Mouse (Mus musculus): ENCODE results near the gene Psma5. TPM values are rescaled to one million over a fixed set of nuclear protein-coding genes. Genes with fewer than 3 reads are reported as not detected.
"Not testable (repeated sequence)": the region's sequence is repeated elsewhere in the genome, so short reads cannot be mapped to it uniquely, and the experiment has no call there.

Gene Psma5
- total RNA-seq, 2 experiments from 2014 or later = 84.5 to 91.8 TPM

DNA sequence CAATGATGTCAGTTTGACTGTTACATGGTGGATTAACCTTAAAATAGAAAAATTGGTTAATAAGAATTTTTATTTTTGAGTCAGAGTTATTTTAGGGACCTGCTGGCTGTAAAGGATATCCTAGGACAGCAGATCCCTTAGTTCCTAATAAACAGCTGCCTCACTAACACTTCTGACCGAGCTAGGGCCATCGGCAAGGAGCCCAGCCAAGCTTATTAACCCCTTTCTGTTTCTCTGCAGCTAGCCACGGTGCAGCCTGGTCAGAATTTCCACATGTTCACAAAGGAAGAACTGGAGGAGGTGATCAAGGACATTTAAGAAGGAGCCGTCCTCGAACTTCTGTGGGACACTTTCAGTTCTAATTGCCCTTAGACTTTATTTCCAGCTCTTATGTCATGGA is 22.8 kb downstream of the Psma5 start:
- DNase-seq (ENCODE audit: low spot score in 2 of 2) = not testable (repeated sequence)

- DNase-seq (ENCODE audit: low spot score in 2 of 2) = no peak
These were observed 25.9 kb downstream of the Psma5 start for GRCm38 (mm10) chr3:108282401-108283240.

DNA sequence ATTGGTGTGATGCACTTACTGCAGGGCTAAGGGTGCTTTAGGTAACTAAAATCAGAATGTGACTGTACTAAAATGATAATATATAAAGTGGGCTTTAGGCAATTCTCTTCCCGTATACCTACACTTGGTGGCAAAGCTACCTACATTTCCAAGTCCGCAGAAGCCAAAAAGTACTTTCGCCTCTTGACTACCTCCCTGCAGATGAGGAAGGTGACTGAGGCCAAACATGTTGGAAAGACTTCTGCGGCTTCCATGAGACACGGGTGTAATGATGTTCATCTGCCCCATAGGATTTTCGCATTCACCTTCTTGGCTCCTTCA is 26.5 kb downstream of the Psma5 start:
- no peak for DNase-seq (ENCODE audit: low spot score in 2 of 2)

- DNase-seq (ENCODE audit: low spot score in 2 of 2) = peak; percentile 84 to 90
These were observed 27.3 kb downstream of the Psma5 start, which contains the start of gene Sort1 for GRCm38 (mm10) chr3:108283781-108284601. Gene Sort1, plus strand, starts transcription at chr3:108284082.

DNA sequence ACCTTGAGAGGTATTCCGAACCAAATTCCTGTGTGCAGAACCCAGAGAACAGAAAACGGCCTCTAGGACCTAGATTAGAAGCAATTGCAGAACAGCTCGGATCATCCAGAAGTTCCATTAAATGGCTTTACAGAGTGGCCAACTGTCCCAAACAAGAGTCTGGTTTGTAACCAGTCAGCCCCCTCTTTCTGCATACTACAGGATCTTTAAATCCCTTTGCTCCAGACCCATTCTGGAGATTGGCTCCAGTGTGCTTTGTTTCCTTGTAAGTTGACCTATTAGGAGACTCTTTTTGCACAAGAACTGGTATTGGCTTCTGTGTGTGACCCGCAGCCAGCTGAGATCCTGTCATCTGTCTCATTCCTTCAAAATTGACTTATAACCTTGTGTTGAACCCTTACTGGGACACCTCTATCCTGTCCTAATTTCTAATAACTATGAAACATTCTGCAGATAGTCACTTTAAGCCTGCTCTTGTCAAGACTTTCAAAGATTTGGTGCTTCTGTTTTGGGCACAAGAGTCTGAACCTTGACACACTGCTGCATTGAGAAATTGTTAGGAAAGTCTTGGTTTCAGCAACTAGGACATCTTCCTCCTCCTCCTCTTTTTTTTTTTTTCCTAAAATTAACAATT is 28.5 kb downstream of the Psma5 start:
- no peak for DNase-seq (ENCODE audit: low spot score in 2 of 2)

GRCm38 (mm10) chr3:108286671-108287439 is 30.1 kb downstream of the Psma5 start:
- no peak for DNase-seq (ENCODE audit: low spot score in 2 of 2)

GRCm38 (mm10) chr3:108287811-108288805 is 31.4 kb downstream of the Psma5 start:
- peak in 1 of 2 experiments; percentile 54 for DNase-seq (ENCODE audit: low spot score in 2 of 2)

GRCm38 (mm10) chr3:108289311-108290130 is 32.8 kb downstream of the Psma5 start:
- no peak for DNase-seq (ENCODE audit: low spot score in 2 of 2)

GRCm38 (mm10) chr3:108291036-108291799 is 34.5 kb downstream of the Psma5 start:
- DNase-seq (ENCODE audit: low spot score in 2 of 2) = no peak

DNA sequence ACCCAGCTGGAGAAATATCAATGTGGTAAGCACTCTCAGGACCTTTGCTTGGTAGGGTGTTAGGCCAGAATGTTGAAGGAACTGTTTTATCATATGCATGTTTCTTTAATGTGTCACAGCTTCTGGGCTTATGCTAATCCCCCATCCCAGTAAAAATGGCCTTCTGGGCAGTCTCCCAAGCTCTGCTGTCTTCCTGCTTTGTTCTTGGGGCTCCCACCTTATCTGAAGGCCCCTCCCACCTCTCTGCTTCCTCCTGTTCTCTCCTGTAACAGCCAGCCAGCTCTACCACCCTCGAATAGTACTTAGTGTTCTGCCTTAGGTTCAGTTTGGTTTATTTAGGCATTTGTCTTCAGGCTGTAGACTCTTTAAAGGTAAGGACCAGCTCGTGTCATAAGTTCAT is 37.7 kb downstream of the Psma5 start:
- DNase-seq (ENCODE audit: low spot score in 2 of 2) = no peak

DNA sequence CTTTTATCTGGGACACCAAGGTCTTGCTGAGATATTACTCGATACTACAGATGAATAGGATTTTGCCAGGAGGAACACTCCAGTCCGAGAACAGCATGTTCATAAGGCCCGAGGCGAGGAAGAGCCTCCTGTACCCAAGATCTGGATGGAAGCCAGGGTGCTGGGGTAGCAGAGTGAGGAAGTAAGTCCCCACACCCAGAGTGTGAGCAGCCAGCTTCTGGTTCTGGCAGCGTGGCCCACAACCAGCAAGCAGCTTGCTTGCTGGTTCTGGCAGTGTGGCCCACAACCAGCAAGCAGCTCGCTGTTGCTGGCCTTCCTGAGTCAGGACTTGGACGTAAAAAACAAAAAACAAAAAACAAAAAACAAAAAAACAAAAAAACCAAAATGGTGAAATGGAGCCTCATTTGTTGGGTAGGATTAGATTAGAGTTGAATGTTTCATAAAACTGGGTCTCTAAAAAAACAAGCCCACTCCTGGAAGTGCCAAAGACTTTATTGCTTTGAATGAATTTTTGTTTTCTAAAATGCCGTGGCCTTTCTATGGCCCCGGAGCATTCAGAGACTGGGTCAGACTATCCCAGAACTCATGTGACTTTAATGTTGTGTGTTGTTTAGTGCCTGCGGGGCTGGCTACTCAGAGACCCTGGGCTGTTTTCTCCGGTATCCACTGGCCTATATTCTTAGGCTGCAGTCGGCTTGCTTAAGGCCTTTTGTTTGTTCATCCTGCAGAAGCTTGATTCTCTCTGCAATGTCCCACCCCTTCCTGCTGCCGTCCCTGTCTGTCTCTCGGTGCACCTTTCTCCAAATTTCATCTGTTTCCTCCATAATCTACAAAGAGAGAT is 38.9 kb downstream of the Psma5 start:
- DNase-seq (ENCODE audit: low spot score in 2 of 2) = peak; percentile 51 to 66

- peak in 1 of 2 experiments; percentile 49 for DNase-seq (ENCODE audit: low spot score in 2 of 2)
These were observed 39.7 kb downstream of the Psma5 start for GRCm38 (mm10) chr3:108296220-108297049.

GRCm38 (mm10) chr3:108297050-108297419 is 40.3 kb downstream of the Psma5 start:
- no peak for DNase-seq (ENCODE audit: low spot score in 2 of 2)

- no peak for DNase-seq (ENCODE audit: low spot score in 2 of 2)
These were observed 41.2 kb downstream of the Psma5 start for GRCm38 (mm10) chr3:108297603-108298553.

GRCm38 (mm10) chr3:108300455-108301030 is 43.8 kb downstream of the Psma5 start:
- no peak for DNase-seq (ENCODE audit: low spot score in 2 of 2)

All from layer of hippocampus, postnatal 10 days (tissue).